Mouse (Mus musculus): Measurements from ENCODE around the gene Ugt1a7c.
"Not testable (repeated sequence)": the region's sequence is repeated elsewhere in the genome, so short reads cannot be mapped to it uniquely, and the experiment has no call there.

Ugt1a7c gene

DNA sequence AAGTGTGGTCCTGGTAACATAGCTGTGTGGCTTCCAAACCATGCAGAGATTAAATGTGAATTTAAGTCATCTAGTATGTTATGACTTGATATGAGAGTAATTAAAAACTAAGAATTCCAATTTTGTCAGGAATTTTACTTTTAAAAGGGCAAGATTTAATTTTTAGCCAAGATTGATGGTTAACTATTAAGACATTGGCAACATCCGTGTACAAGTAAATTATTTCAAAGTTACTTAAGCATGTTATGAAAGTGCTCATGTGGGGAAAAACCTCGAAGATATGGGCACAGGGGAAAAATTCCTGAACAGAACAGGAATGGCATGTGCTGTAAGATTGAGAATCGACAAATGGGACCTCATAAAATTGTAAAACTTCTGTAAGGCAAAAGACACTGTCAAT, 102.6 kb downstream of the Ugt1a7c start:
- peak in 1 of 2 experiments; percentile 45 for DNase-seq

GRCm38 (mm10) chr1:88199996-88200395, 105.1 kb downstream of the Ugt1a7c start:
- no peak for DNase-seq

- peak; percentile 41 to 82 for DNase-seq
Observed at GRCm38 (mm10) chr1:88200456-88200855, 105.6 kb downstream of the Ugt1a7c start, which contains the start of gene Ugt1a2. Gene Ugt1a2 (plus strand): TSS chr1:88200601.

- peak; percentile 72 to 79 for DNase-seq
Observed at GRCm38 (mm10) chr1:88205294-88205922, 110.5 kb downstream of the Ugt1a7c start, which contains the start of gene Dnajb3. Gene Dnajb3 (minus strand): TSS chr1:88205782.

- DNase-seq = no peak
Observed at GRCm38 (mm10) chr1:88206843-88207479, 112.1 kb downstream of the Ugt1a7c start.

- DNase-seq = peak; percentile 50 to 81
Observed at GRCm38 (mm10) chr1:88211812-88212211, 117.0 kb downstream of the Ugt1a7c start, which contains the start of gene Ugt1a1. Gene Ugt1a1 (plus strand): TSS chr1:88211959.

GRCm38 (mm10) chr1:88212341-88213045, 117.6 kb downstream of the Ugt1a7c start:
- DNase-seq = no peak

GRCm38 (mm10) chr1:88213061-88213460, 118.2 kb downstream of the Ugt1a7c start:
- DNase-seq = no peak

- DNase-seq = no peak
Observed at GRCm38 (mm10) chr1:88213766-88214461, 119.1 kb downstream of the Ugt1a7c start.

DNA sequence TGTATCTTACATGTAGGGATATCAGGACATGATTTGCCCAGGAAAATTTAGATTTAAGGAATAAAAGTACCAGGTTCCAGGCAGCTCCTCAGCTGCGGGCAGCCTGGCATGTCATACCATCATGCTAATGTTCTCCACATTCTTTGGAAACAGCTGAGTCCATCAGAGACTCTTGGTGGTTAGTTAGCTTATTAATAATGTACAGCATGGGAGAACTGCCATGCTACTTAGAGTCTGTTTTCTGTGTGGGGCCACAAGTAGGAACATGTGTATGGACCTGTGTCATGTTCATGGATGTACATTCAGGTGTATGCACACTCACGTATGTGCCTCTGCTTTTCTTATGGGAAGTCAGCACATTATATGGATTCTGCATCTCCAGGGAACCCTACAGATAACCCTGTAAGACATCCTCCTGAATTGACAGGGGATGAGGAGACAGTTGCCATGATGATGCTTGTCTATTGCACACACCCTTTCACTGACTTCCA, 119.6 kb downstream of the Ugt1a7c start:
- no peak for DNase-seq

DNA sequence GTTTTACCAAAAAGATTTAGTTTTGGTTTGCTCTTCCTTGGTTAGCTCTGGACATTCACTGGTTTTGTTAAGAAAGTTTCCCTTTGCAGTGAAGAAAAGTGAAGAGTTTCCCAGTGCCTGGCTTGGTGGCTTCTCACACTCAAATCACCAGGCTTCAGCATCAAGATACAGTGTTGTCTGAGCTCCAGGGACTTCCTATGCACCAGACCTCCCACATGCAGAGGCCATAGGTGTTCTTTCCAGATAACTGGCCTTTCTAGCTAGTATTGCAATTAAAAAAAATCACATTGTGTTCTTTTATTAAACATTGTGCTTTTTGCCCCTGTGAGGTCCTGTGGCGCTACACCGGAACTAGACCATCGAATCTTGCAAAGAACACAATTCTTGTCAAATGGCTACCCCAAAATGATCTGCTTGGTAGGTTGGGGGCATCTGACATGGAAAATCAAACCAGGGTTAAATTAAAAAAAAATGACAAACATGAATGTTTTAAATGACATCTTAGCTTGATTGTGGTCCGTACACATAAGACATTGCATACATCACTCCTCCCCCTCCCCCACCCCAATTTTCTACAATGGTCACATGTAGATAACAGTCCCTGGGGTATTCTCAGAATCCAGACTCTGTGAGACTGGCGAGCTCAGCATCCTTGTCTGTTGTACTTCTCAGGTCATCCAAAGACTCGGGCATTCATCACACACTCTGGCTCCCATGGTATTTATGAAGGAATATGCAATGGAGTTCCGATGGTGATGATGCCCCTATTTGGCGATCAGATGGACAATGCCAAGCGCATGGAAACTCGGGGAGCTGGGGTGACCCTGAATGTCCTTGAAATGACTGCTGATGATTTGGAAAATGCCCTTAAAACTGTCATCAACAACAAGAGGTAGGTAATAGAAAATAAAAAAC, 120.9 kb downstream of the Ugt1a7c start:
- no peak for DNase-seq

DNA sequence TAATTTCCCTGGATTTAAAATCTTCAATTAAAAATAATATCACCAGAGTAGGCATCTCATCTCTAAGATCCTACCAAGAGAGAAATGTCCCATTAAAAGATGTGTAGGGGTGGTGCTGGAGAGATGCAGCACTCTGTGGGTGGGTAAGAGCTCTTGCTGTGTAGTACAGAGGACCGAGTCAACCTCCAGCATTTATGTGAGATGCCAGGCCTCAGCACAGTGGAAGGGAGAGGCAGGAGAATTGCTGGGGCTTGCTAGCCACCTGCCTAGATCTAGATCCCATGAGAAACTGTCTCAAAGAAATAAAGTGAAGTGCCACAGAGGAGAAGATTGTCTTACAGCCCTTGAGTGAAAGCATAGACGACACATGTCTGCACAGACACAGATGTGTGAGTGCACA, 121.7 kb downstream of the Ugt1a7c start:
- DNase-seq = no peak

DNA sequence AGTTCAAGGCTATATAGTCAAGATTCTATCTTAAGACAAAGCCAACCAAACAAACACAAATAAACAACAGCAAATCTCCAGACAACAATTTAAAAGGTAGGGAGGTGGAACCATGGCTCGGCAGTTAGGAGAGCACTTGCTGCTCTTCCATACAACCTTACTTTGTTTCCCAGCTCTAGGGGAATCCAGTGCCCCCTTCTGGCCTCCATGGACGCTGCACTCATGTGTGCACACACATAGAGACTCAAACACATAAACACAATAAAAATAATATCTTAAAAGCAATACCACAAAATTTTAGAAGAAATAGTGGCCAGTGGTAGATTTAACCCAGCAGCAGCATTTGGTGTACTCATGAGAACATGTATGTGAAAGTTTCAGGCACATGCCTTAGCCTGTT, 122.3 kb downstream of the Ugt1a7c start:
- DNase-seq = no peak

- DNase-seq = no peak
Observed at GRCm38 (mm10) chr1:88217576-88217975, 122.7 kb downstream of the Ugt1a7c start.

GRCm38 (mm10) chr1:88218051-88218450, 123.2 kb downstream of the Ugt1a7c start:
- DNase-seq = no peak

DNA sequence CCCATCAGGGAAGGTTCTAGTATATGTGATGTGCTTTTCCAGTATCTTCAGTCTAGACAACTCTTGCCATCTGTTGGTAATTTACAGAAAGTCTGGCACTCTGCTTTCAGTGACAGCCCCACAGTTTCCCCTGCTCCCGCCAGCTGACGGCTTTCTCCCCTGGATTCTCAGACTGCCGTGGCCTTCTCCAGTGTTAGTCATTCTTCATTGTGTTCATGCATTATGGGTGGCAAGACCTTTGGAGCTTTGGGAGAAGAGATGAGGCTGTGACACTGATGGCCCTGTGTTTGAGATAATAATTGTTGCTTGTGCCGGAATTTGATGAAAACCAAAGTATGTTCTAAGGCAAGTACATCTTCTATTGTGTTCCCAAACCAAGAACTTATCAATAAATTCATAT, 123.7 kb downstream of the Ugt1a7c start:
- DNase-seq = no peak

DNA sequence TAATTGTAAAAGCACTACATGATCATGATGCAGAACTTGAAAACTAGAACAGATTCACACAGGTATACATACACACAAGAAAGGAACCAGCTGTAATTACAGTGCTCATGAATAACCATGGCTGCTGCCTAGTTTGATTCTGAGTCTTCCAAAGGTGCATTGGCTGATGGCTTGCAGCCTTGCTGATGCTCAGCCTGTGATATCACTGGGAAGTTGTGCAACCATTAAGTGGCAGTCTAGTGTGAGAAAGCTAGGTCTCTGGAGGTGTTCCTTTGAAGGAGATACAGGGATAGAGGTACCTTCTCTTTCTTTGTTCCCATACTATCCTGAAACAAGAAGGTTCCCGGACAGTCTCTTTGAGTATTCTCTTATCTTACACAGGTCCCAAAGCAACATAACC, 124.2 kb downstream of the Ugt1a7c start:
- DNase-seq = no peak

- no peak for DNase-seq
Observed at GRCm38 (mm10) chr1:88220336-88220735, 125.5 kb downstream of the Ugt1a7c start.

DNA sequence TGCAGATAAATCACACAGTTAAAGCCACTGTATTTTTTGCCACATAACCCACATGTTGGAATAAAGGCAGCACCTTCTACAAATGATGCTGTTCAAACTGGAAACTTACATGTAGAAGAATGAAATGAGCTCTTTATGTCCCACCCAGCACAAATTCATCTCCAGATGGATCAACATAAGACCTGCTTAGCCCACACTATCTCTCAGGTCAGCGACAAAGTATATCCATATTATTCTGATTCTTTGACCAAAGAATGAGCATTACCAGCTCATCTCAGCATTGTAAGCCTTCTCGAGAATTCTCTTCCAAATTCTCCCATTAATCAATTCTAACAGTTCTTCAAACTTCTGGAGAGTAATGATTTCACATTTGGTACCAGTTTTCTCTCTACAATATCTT, 127.4 kb downstream of the Ugt1a7c start:
- DNase-seq = no peak

DNA sequence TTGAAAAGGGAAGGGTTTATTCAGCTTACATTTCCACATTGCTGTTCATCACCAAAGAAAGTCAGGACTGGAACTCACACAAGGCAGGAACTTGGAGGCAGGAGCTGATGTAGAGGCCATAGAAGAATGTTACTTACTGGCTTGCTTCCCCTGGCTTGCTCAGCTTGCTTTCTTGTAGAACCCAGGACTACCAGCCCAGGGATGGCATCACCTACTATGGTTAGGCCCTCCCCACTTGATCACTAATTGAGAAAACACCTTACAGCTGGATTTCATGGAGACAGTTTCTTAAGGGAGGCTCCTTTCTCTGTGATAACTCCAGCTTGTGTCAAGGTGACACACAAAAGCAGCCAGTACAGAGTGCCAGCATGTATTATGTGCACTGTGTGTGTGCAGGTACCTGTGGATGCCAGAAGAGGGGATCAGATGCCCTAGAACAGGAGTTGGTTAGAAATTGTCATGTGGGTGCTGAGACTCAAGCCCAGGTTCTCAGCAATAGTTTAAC, 128.2 kb downstream of the Ugt1a7c start:
- not testable (repeated sequence) for DNase-seq

- no peak for DNase-seq
Observed at GRCm38 (mm10) chr1:88223591-88223990, 128.7 kb downstream of the Ugt1a7c start.

Data from kidney, postnatal 36 days (tissue).